Mouse (Mus musculus) spleen, adult 2 months (tissue): ENCODE results near the gene Ubp1. TPM values are rescaled to one million over a fixed set of nuclear protein-coding genes. Genes with fewer than 3 reads are reported as not detected.
A peak's percentile ranks its signal among the peaks of the same experiment; 100 is the strongest.

Experiments
- DNase-seq, 2 experiments: peaks; one replicate each; pipeline versions ENCODE4 v3.0.0 to v3.0.0-alpha.2; 2012 to 2021; ENCODE audit warnings: low spot score in 2 of 2, low read depth in 1 of 2
- H3K27ac ChIP-seq: fragments of 200-500 bp; 2 replicates; pipeline ENCODE4 v1.5.1; 2012; ENCODE audit warnings: low read length, inconsistent platforms; ENCODE audit not compliant: insufficient read depth
- H3K27me3 ChIP-seq: fragments of 200-500 bp; 2 replicates; pipeline ENCODE4 v1.6.1; 2012; ENCODE audit warnings: mild to moderate bottlenecking, moderate library complexity, low read length, inconsistent platforms; ENCODE audit not compliant: control insufficient read depth, insufficient read depth
- H3K36me3 ChIP-seq: fragments of 200-500 bp; 2 replicates; pipeline ENCODE4 v1.6.1; 2012; ENCODE audit warnings: mild to moderate bottlenecking, low read length, inconsistent platforms; ENCODE audit not compliant: control insufficient read depth, insufficient read depth
- H3K4me1 ChIP-seq: fragments of 200-500 bp; 2 replicates; pipeline ENCODE4 v1.6.1; 2011; ENCODE audit warnings: inconsistent platforms; ENCODE audit not compliant: control insufficient read depth, insufficient read depth, insufficient read length
- H3K4me3 ChIP-seq: fragments of 200-500 bp; 2 replicates; pipeline ENCODE4 v1.5.1; 2011; ENCODE audit warnings: mild to moderate bottlenecking, inconsistent platforms; ENCODE audit not compliant: insufficient read depth, insufficient read length; ENCODE audit errors: extremely low read depth
- CTCF ChIP-seq: fragments of 200-500 bp; IDR thresholded peaks from 2 replicates; pipeline ENCODE4 v1.5.1; 2011; ENCODE audit warnings: mild to moderate bottlenecking, inconsistent platforms; ENCODE audit not compliant: insufficient read depth, insufficient read length, insufficient replicate concordance; ENCODE audit errors: extremely low read depth
- POLR2A ChIP-seq: fragments of 200-500 bp; IDR thresholded peaks from 2 replicates; pipeline ENCODE4 v1.6.1; 2011; ENCODE audit warnings: low read depth, low read length, inconsistent platforms
- WGBS: fragments of 180-500 bp; shearing (Covaris S2); methylation state at CpG from one replicate; pipeline ENCODE4 v1.1.7; 2018; 5-methylcytosine and 5-hydroxymethylcytosine counted together
- polyA plus RNA-seq: library from polyadenylated mRNA; depleted of rRNA; stranded (reverse); fragments of >200 nt; gene quantifications from 2 replicates; pipeline ENCODE4 v1.2.3, GENCODE M21; 2012; rRNA removed

Ubp1 gene
- polyA plus RNA-seq, 1 experiment: 51.1 TPM

DNA sequence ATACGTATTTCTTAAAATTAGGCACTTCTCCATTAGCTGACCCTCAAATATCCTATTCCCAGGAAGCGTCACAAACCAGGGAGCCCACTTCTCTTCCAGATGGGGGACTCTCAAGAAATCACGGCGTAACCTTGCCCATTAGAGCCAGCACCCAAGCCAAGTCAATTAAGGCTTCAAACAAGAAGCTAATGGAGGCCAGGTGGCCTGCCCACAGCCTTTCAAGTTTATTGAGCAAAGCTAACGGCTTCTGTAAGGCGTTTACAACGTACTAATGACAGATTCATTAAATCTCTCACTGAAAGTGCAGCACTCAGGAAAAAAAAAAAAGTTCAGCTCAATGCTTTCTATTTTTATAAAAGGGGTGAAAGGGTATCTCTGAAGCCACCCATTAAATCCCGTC, 95.1 kb downstream of the Ubp1 start:
- 19% methylated on average over 8 of the region's 8 CpGs for WGBS
- H3K36me3 ChIP-seq: no peaks in the 10 kb centered on the region
- no peak for TF ChIP-seq POLR2A
- peaks cover 4% of the 10 kb centered on the region for H3K27me3 ChIP-seq
- H3K4me1 ChIP-seq: peaks cover 6% of the 10 kb centered on the region; the same call in 1 of the 2 replicates
- no peak for DNase-seq
- no peak overlapping the region for H3K27ac ChIP-seq
- H3K4me3 ChIP-seq: peak overlapping the region; percentile 55; the same call in 1 of the 2 replicates

DNA sequence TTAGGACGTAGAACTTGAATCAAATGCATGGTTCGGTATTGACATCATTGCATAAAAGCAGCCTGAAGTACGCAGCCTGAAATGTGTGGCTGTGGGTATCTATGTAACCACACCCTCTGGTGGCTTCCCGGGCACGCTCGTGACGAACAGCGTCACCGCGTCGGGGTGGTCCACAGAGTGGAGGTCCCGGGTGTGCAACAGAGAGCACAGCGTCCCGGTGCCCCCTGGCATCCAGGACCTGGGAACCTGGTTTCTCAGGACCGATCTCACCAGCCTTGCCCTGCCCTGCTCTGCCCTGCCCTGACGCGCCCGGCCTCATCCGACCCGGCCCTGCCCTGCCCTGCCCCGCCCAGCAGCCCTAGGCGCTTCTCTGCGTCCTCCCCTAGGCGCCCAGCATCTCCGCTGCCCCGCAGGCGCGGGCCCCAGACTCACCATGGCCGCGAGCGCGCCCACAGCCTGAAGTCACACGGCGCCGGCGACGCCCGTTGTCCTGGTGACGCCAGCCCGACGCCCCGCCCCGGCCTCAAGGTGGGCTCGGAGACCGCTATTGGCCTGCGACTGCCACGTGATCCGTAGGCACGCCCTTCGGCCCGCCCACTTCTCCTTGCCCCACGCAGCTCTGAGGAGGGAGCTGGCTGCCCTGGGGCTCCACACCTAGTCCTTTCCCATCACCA, 95.7 kb downstream of the Ubp1 start:
- WGBS: 2% methylated on average over 52 of the region's 52 CpGs

More for the DNA sequence above, 95.7 kb downstream of the Ubp1 start:
- no peak for TF ChIP-seq POLR2A
- no peak for TF ChIP-seq CTCF
- H3K4me3 ChIP-seq: peak overlapping the region; percentile 55; the same call in 1 of the 2 replicates
- H3K27ac ChIP-seq: no peak overlapping the region
- peaks cover 4% of the 10 kb centered on the region for H3K27me3 ChIP-seq
- H3K4me1 ChIP-seq: peaks cover 6% of the 10 kb centered on the region; the same call in 1 of the 2 replicates
- DNase-seq: peak; percentile 14 to 43
- no peaks in the 10 kb centered on the region for H3K36me3 ChIP-seq

Other genes with a start within 250 kb of the Ubp1 start
- 42.8 and 65.2 TPM in 2 replicates for gene Pdcd6ip, start 222.7 kb upstream of the Ubp1 start, polyA plus RNA-seq
- 8.1 and 9.5 TPM in 2 replicates for gene Clasp2, start 189.5 kb upstream of the Ubp1 start, polyA plus RNA-seq
- 2.6 and 3.0 TPM in 2 replicates for gene Fbxl2, start 115.3 kb downstream of the Ubp1 start, polyA plus RNA-seq
- 0.09 and 0.23 TPM in 2 replicates for gene Susd5, start 126.2 kb downstream of the Ubp1 start, polyA plus RNA-seq